Mouse (Mus musculus) heart, adult 2 months (tissue): ENCODE measurements around the gene 4632433K11Rik.

Source experiments
- CTCF ChIP-seq: fragments of 200-600 bp; IDR thresholded peaks from 2 replicates; pipeline ENCODE4 v1.8.1; 2022; ENCODE audit warnings: antibody characterized with exemption, mild to moderate bottlenecking, moderate library complexity
- EP300 ChIP-seq: fragments of 200-500 bp; IDR thresholded peaks from 2 replicates; pipeline ENCODE4 v1.6.1; 2011; ENCODE audit warnings: low read depth, low read length, control low read depth; ENCODE audit not compliant: insufficient read depth
- POLR2A ChIP-seq: fragments of 200-500 bp; IDR thresholded peaks from 2 replicates; pipeline ENCODE4 v1.6.1; 2011; ENCODE audit warnings: mild to moderate bottlenecking, low read depth, low read length, control low read depth; ENCODE audit not compliant: insufficient read depth

GRCm38 (mm10) chr7:5060944-5061773, 27.2 kb downstream of the 4632433K11Rik start:
- TF ChIP-seq POLR2A (peak; percentile 37), CTCF (peak; percentile 78), EP300 (no peak)
